Mouse (Mus musculus): ENCODE measurements around the gene Pear1. TPM values are rescaled to one million over a fixed set of nuclear protein-coding genes. Genes with fewer than 3 reads are reported as not detected.

Gene Pear1
- polyA plus RNA-seq, 1 experiment from 2014 or later, result 10.2 TPM

DNA sequence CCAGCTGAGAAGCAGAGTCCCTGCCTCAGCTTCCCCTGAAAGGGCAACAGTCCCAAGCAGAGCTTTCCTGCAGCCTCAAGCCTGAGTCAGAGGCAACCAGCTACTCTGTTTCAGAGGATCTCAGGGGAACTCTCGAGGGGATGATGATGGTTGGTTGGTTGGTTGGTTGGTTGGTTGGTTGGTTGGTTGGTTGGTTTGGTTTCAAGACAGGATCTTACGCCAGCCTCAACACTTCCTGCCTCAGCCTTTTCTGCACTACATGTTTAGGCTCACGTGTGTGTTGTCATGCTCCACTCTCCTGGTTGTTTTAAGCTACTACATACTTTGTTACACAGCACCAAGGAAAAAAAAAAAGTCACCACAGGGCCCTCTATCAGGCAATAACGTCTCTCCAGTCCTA is 80.2 kb downstream of the Pear1 start:
- Histone ChIP-seq H3K4me1 (no peaks in the 10 kb centered on the region), H3K9me3 (replicated peaks) (no peaks in the 10 kb centered on the region), H3K27ac (no peak overlapping the region), H3K36me3 (no peaks in the 10 kb centered on the region), H3K27me3 (replicated peaks) (peaks cover 6% of the 10 kb centered on the region; the same call in 1 of the 2 replicates), H3K9ac (no peak overlapping the region), H3K4me3 (no peak overlapping the region), H3K4me2 (no peak overlapping the region)
- 46% methylated on average over 4 of the region's 4 CpGs for WGBS (ENCODE audit: insufficient replicate concordance)
- ATAC-seq, result no peak

DNA sequence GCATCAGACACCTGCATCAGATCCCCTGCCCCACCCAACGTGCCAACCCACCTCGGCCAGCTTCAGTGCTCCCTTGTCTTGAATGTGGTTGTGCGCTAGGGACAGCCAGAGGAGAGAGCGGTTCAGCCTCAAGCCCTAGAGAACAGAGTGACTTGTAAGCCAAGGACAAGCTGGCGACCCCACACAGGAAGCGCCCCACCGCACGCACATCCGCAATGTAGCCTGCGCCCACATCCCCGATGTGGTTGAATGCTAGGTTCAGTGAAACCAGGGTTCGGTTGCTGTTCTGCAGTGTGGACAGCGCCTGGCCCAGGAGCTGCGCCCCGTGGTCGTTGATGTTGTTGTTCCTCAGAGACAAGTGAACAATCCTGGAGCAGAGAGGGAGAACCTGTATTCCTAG is 81.4 kb downstream of the Pear1 start:
- no peaks in the 10 kb centered on the region for H3K4me1 ChIP-seq
- peaks cover 9% of the 10 kb centered on the region for H3K36me3 ChIP-seq
- no peak overlapping the region for H3K27ac ChIP-seq
- H3K9ac ChIP-seq, result no peak overlapping the region
- no peak overlapping the region for H3K4me2 ChIP-seq
- H3K4me3 ChIP-seq, result no peak overlapping the region
- H3K9me3 ChIP-seq (replicated peaks), result no peaks in the 10 kb centered on the region
- 67% methylated on average over 16 of the region's 16 CpGs for WGBS (ENCODE audit: insufficient replicate concordance)
- ATAC-seq, result no peak
- no peaks in the 10 kb centered on the region; the same call in 1 of the 2 replicates for H3K27me3 ChIP-seq (replicated peaks)

DNA sequence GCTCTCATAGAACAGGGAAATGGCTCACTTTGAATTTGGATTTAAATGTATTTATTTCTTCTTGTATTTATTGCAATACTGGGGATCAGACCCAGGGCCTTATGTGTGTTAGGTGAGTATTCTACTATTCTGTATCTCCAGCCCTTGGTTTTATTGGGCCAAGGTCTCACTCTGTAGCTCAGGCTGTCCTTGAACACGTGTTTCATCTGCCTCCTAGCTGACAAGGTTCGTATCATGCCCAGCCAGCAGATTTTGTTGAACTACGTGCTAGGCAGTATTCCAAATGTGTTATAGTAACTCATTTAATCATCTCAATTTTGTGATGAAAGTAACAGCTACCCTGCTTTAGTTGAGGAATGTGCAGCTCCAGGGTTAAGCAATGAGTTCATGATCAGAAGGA is 82.1 kb downstream of the Pear1 start:
- H3K27ac ChIP-seq, result no peak overlapping the region
- H3K36me3 ChIP-seq, result peaks cover 16% of the 10 kb centered on the region
- H3K4me3 ChIP-seq, result no peak overlapping the region
- whole genome bisulfite sequencing (ENCODE audit: insufficient replicate concordance), result 65% methylated on average over 3 of the region's 3 CpGs
- no peak overlapping the region for H3K4me2 ChIP-seq
- H3K4me1 ChIP-seq, result no peaks in the 10 kb centered on the region
- no peak overlapping the region for H3K9ac ChIP-seq
- H3K9me3 ChIP-seq (replicated peaks), result no peaks in the 10 kb centered on the region
- no peaks in the 10 kb centered on the region; the same call in 1 of the 2 replicates for H3K27me3 ChIP-seq (replicated peaks)
- ATAC-seq, result no peak

DNA sequence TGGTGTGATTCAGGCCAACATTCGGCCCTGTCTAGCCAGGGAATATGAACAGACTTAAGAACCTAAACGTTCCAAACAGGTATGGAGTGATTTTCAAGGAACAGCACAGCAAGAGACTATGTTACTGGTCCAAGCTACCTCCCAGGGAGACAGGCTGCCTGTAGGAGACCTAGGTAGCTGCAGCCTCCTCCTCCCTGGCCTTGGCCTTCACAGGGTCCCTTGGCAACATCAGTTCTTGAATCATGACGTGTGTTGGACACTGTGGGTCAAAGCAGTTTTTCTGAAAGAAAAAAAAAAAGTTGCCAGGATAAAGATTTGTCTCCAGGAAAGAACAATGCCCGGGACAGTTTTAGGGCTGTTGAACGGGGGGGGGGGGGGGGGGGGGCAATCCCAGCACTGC is 85.2 kb downstream of the Pear1 start:
- Histone ChIP-seq H3K27ac (no peak overlapping the region), H3K4me2 (no peak overlapping the region), H3K4me3 (no peak overlapping the region), H3K4me1 (no peaks in the 10 kb centered on the region), H3K36me3 (peaks cover 37% of the 10 kb centered on the region), H3K27me3 (replicated peaks) (no peaks in the 10 kb centered on the region), H3K9ac (no peak overlapping the region), H3K9me3 (replicated peaks) (no peaks in the 10 kb centered on the region)
- no peak for ATAC-seq
- WGBS (ENCODE audit: insufficient replicate concordance), result 63% methylated on average over 3 of the region's 5 CpGs

DNA sequence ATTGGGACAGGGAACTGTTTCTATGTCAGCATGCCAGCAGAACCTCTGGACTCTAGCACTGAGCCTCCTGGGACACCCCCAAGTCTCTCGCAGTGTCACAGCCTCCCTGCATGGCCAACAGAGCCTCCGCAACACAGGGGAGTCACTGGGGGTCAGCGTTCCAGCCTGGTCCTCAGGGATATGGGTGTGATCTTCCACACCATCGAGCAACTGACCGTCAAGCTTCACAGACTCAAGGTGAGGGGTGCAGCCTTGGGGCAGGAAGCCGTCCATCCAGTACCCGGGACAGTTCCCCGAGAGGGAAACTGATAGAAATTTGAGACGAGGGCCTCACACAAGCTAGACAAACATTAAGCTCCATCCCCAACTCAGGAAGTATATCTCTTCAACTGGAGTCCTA is 88.8 kb downstream of the Pear1 start:
- Histone ChIP-seq H3K9ac (no peak overlapping the region), H3K27ac (no peak overlapping the region), H3K4me1 (no peaks in the 10 kb centered on the region), H3K27me3 (replicated peaks) (no peaks in the 10 kb centered on the region), H3K36me3 (peaks cover 55% of the 10 kb centered on the region), H3K9me3 (replicated peaks) (no peaks in the 10 kb centered on the region), H3K4me2 (no peak overlapping the region), H3K4me3 (no peak overlapping the region)
- 71% methylated on average over 9 of the region's 9 CpGs for WGBS (ENCODE audit: insufficient replicate concordance)
- ATAC-seq, result no peak

DNA sequence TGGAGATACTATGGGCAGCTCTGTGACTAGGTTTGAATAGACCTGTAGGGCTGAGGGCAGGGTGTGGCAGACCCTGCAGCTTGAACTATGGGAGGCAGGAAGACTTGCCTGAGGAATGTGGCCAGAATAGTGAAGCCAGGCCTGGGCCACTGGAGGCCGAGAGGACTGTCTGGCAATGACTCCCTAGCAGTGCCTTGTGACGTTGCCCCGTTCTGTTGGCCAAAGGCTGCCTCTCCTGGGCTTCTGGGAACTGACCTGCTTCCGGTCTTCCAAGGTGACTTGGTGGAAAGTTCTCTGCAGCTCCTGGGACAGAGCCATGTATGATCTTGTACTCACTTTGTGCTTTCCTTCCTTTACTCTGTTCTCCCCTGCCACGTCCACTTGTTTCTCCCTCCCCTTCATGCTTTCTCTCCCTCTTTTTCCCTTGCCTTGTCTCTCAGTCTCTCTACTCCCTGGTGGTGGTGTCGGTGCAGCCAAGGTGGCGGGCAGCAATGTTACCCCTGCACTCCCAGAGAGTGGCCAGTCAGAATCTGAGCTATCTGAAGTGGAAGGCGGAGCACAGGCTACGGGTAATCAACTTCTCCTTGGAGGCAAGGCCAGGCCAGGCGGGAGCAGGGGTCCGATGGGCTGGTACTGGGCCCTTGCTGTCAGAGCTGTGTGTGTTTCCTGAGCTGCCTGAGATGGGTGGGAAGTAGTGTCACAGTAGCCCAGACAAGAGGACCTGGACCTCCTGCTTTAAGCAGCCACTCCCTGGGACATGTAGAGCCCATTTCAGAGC is 89.9 kb downstream of the Pear1 start:
- Histone ChIP-seq H3K36me3 (peaks cover 60% of the 10 kb centered on the region), H3K4me3 (no peak overlapping the region), H3K9me3 (replicated peaks) (no peaks in the 10 kb centered on the region), H3K4me2 (no peak overlapping the region), H3K9ac (no peak overlapping the region), H3K27ac (no peak overlapping the region), H3K27me3 (replicated peaks) (no peaks in the 10 kb centered on the region), H3K4me1 (no peaks in the 10 kb centered on the region)
- ATAC-seq, result no peak
- 74% methylated on average over 11 of the region's 11 CpGs for WGBS (ENCODE audit: insufficient replicate concordance)

DNA sequence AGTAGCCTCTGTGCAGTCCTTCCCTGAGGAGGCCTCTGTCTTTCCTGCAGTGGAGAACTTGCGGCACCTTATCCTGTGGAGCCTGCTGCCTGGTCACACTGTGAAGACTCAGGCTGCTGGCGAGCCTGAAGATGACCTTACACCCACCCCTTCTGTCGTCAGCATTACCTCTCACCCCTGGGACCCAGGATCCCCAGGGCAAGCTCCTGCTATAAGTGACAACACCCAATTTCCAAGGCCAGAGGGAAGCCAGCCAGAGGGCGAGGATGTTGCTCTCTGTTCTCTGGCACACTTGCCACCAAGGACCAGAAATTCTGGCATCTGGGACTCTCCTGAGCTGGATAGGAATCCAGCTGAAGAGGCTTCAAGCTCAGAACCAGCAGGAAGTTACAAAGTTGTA is 91.0 kb downstream of the Pear1 start:
- whole genome bisulfite sequencing (ENCODE audit: insufficient replicate concordance), result 44% methylated on average over 4 of the region's 4 CpGs

DNA sequence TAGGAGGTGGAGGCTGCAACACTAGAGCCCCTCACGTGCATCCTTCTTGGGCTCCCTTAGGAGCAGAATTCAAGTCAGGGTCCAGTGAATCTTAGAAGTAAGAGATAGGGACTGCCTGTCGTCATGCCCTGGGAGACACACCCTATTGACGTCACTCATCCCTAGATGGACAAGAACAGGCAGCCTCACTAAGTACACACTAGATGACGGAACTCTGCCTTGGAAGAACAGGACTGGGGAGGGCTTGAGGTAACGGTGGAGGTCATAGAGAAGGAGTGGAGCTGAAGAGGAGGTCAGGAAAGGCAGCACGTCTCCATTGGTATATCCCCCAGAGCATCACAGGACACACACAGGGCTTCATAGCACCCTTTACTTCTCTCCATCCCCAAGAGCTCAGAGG is 95.4 kb downstream of the Pear1 start:
- Histone ChIP-seq H3K9ac (no peak overlapping the region), H3K36me3 (peaks cover 61% of the 10 kb centered on the region), H3K4me3 (no peak overlapping the region), H3K27me3 (replicated peaks) (no peaks in the 10 kb centered on the region), H3K9me3 (replicated peaks) (no peaks in the 10 kb centered on the region), H3K27ac (no peak overlapping the region), H3K4me2 (no peak overlapping the region), H3K4me1 (no peaks in the 10 kb centered on the region)
- 62% methylated on average over 6 of the region's 6 CpGs for WGBS (ENCODE audit: insufficient replicate concordance)
- ATAC-seq, result no peak

More for the DNA sequence above, 91.0 kb downstream of the Pear1 start:
- ATAC-seq, result no peak
- no peak overlapping the region for H3K9ac ChIP-seq
- H3K4me2 ChIP-seq, result no peak overlapping the region
- no peaks in the 10 kb centered on the region for H3K4me1 ChIP-seq
- H3K36me3 ChIP-seq, result peaks cover 63% of the 10 kb centered on the region
- H3K4me3 ChIP-seq, result no peak overlapping the region
- no peaks in the 10 kb centered on the region for H3K9me3 ChIP-seq (replicated peaks)
- no peak overlapping the region for H3K27ac ChIP-seq
- no peaks in the 10 kb centered on the region for H3K27me3 ChIP-seq (replicated peaks)

DNA sequence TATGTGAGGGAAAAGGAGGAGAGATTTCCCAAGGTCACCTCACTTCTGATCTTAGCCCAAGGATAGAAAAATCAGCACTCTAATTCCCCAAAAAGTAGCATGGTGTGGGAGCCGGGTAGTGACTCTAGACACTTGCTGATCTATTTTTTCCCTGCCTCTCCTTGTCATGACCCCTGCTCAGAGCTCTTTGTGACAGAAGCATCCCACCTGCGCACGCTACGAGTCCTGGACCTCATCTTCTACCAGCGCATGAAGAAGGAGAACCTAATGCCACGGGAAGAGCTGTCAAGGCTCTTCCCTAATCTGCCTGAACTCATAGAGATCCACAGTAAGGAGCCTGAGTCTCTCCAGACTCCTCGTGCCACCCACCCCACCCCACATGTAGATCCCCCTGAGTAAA is 97.9 kb downstream of the Pear1 start:
- no peaks in the 10 kb centered on the region for H3K9me3 ChIP-seq (replicated peaks)
- H3K36me3 ChIP-seq, result peaks cover 53% of the 10 kb centered on the region
- WGBS (ENCODE audit: insufficient replicate concordance), result 70% methylated on average over 7 of the region's 7 CpGs
- no peak overlapping the region for H3K27ac ChIP-seq
- no peaks in the 10 kb centered on the region for H3K27me3 ChIP-seq (replicated peaks)
- no peak overlapping the region for H3K4me3 ChIP-seq
- no peak overlapping the region for H3K4me2 ChIP-seq
- no peak overlapping the region for H3K9ac ChIP-seq
- no peak for ATAC-seq
- no peaks in the 10 kb centered on the region for H3K4me1 ChIP-seq

DNA sequence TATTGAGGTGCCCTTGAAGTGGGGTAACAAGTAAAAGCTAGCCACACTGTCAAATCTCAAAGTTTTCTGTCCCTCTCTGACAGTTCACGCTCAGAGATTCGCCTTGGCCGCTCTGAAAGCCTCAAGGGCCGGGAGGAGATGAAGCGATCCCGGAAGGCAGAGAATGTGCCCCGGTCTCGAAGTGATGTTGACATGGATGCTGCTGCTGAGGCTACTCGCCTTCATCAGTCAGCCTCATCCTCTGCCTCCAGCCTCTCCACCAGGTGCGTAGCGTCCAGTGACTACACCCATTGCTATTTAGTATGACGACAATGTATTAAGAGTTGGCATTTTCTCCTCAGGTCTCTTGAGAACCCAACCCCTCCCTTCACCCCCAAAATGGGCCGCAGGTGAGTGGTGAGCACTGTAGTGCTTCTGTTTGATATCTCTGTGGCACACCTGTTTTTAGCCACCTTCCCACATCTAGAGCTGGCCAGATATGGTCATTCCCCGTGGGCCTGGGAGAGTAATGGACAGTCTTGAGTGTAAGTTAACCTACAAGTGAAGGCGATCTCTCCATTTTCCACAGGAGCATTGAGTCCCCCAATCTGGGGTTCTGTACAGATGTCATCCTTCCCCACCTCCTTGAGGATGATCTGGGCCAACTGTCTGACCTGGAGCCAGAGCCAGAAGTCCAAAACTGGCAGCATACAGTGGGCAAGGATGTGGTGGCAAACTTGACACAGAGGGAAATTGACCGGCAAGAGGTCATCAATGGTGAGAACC is 98.5 kb downstream of the Pear1 start:
- 83% methylated on average over 16 of the region's 16 CpGs for whole genome bisulfite sequencing (ENCODE audit: insufficient replicate concordance)
- Histone ChIP-seq H3K9ac (no peak overlapping the region), H3K4me2 (no peak overlapping the region), H3K4me1 (no peaks in the 10 kb centered on the region), H3K27ac (no peak overlapping the region), H3K36me3 (peaks cover 50% of the 10 kb centered on the region), H3K9me3 (replicated peaks) (no peaks in the 10 kb centered on the region), H3K27me3 (replicated peaks) (no peaks in the 10 kb centered on the region), H3K4me3 (no peak overlapping the region)
- ATAC-seq, result no peak

DNA sequence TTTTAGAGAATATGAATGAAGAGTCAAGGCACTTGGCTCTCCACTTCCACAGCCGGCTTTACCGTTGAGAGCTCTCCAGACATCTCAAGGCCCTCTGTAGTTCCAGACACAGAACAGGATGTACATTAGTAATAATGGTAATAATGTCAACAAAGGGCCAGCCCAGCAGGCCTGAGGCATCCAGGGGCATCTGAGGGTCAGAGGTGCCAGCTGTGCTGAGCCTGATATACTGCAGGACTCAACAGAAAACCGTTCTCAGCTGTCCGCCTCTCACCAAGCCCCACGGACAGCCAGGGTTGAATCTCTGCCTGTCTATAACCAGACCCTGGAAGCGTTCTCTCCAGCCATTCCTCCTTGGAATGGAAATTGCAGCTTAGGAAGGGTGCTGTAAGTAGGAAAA is 99.5 kb downstream of the Pear1 start:
- ATAC-seq, result no peak
- 73% methylated on average over 6 of the region's 6 CpGs for WGBS (ENCODE audit: insufficient replicate concordance)
- peaks cover 49% of the 10 kb centered on the region for H3K36me3 ChIP-seq

DNA sequence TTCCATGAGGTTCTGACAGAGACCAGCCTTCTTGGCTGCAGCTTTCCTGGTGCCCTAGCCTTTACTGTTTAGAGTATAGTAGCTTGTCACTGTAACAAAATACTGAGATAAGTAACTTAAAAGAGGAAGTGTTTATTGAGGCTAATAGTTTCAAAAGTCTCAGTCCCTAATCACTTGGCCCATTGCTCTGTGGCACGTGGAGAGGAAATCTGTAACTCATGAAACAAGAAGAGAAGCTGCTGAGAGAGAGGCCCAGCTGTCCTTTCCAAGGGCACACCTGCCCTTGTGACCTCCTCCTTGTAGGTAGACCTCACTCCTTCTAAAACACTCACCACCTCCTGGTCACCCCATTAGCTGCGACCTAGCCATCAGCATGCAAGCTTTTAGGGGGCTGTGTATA is 105.6 kb downstream of the Pear1 start:
- Histone ChIP-seq H3K9ac (no peak overlapping the region), H3K36me3 (peaks cover 27% of the 10 kb centered on the region; the same call in 1 of the 2 replicates), H3K4me1 (no peaks in the 10 kb centered on the region), H3K27me3 (replicated peaks) (no peaks in the 10 kb centered on the region), H3K4me3 (no peak overlapping the region), H3K27ac (no peak overlapping the region), H3K4me2 (no peak overlapping the region), H3K9me3 (replicated peaks) (no peaks in the 10 kb centered on the region)
- ATAC-seq, result no peak
- WGBS (ENCODE audit: insufficient replicate concordance), result 41% methylated on average over 2 of the region's 2 CpGs

More for the DNA sequence above, 99.5 kb downstream of the Pear1 start:
- Histone ChIP-seq H3K4me1 (no peaks in the 10 kb centered on the region), H3K9me3 (replicated peaks) (no peaks in the 10 kb centered on the region), H3K4me2 (no peak overlapping the region), H3K9ac (no peak overlapping the region), H3K27me3 (replicated peaks) (no peaks in the 10 kb centered on the region), H3K4me3 (no peak overlapping the region), H3K27ac (no peak overlapping the region)

All from liver, embryonic 12.5 days (tissue).